Comparison of ENCODE assay signal across 10 mouse cellular contexts in the genomic region with DNA sequence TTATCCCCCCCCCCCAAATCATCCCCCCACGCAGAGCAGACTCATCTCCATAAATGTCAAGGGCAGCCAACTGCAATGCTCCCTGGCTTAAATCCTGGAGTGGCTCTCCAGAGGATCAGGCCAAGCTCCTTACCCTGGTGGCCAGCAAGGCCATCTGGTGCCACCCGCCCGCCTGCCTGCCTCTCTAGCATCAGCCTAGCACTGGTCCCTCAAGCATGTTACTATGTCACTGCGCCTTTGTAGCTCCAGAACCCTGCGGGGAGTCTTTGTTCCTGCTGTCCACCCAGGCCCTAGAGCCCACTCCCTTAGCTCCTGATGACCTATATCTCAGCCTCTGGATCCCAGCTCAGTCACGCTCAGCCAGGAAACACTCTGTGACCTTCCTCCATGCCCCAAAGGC. TPM values are rescaled to one million over a fixed set of nuclear protein-coding genes. Genes with fewer than 3 reads are reported as not detected.
DNase-seq lines count a peak whose midpoint lies in the region; ATAC-seq and TF ChIP-seq lines count a peak whose summit lies in the region.
"Had no signal": no experiment of that assay in that cellular context is flagged by ENCODE, and none has a peak within 500 bp of the region (broad histone marks: within the 10 kb centered on the region; RNA-seq: fewer than 3 reads in every experiment).

No protein-coding gene starts in this region.

- 61% methylated on average over 6 of the region's 6 CpGs for WGBS in kidney, adult 2 months
- 64% methylated on average over 6 of the region's 6 CpGs for WGBS in hindbrain, embryonic 11.5 days

- TF ChIP-seq POLR2A in kidney, adult 2 months (IDR thresholded peaks at IDR 0.05; ENCODE audit: low read depth, low read length), result no peak

- H3K4me1 ChIP-seq in kidney, adult 2 months (ENCODE audit: control insufficient read depth, insufficient read depth, low read length), result peaks cover 34% of the 10 kb centered on the region
- H3K4me1 ChIP-seq in hindbrain, embryonic 11.5 days (replicated peaks; ENCODE audit: control insufficient read depth, insufficient read depth, low read length), result peaks cover 24% of the 10 kb centered on the region

- H3K9ac ChIP-seq in hindbrain, embryonic 11.5 days (ENCODE audit: low read depth, low read length), result no peak overlapping the region
- H3K9ac ChIP-seq: embryonic facial prominence, embryonic 12.5 days; limb, embryonic 13.5 days had no signal

- ATAC-seq in hindbrain, embryonic 11.5 days (ENCODE audit: low FRiP score), result no peak
- ATAC-seq in monocyte, adult 5-6 weeks (replicated peaks; ENCODE audit: insufficient number of reproducible peaks, low FRiP score, low TSS enrichment, poor library complexity, severe bottlenecking), result 0 out of 2 replicates have a peak, but pooled peaks have one; percentile 0
- ATAC-seq in erythroblast, adult 5-6 weeks (replicated peaks; ENCODE audit: low FRiP score, poor library complexity, severe bottlenecking), result no peak
- ATAC-seq in megakaryocyte-erythroid progenitor cell, adult 5-6 weeks (replicated peaks; ENCODE audit: low FRiP score, low TSS enrichment, poor library complexity, severe bottlenecking), result no peak

- H3K36me3 ChIP-seq in kidney, adult 2 months (ENCODE audit: control insufficient read depth, insufficient read depth, low read length), result no peaks in the 10 kb centered on the region
- no peaks in the 10 kb centered on the region for H3K36me3 ChIP-seq in hindbrain, embryonic 11.5 days (ENCODE audit: control insufficient read depth, insufficient read depth, low read length)

- no peak overlapping the region for H3K4me3 ChIP-seq in kidney, adult 2 months (ENCODE audit: insufficient read depth, low read depth, low read length)
- no peak overlapping the region for H3K4me3 ChIP-seq in hindbrain, embryonic 11.5 days (ENCODE audit: low read depth, low read length)
- H3K4me3 ChIP-seq: embryonic facial prominence, embryonic 12.5 days; limb, embryonic 13.5 days had no signal

- H3K27ac ChIP-seq in kidney, adult 2 months (ENCODE audit: insufficient read depth, low read depth, low read length), result peak overlapping the region; percentile 87
- peak overlapping the region; percentile 76 for H3K27ac ChIP-seq in hindbrain, embryonic 11.5 days (ENCODE audit: low read depth, low read length)
- H3K27ac ChIP-seq: embryonic facial prominence, embryonic 12.5 days; limb, embryonic 13.5 days had no signal

- no peak for TF ChIP-seq CTCF in kidney, adult 2 months (conservative IDR thresholded peaks at IDR 0.05; ENCODE audit: insufficient read depth, insufficient read length, low read depth, low read length)

- DNase-seq in kidney, adult 2 months, result no peak
- no peak for DNase-seq in kidney, adult 9 months
- DNase-seq in cerebellum, adult 11 months, result peak; percentile 75
- DNase-seq in hindbrain, embryonic 11.5 days (ENCODE audit: low spot score), result no peak
- no peak for DNase-seq in gastrocnemius, postnatal 10 days

- H3K9me3 ChIP-seq in hindbrain, embryonic 11.5 days (ENCODE audit: control insufficient read depth, low read length), result no peaks in the 10 kb centered on the region
- H3K9me3 ChIP-seq: embryonic facial prominence, embryonic 12.5 days; limb, embryonic 13.5 days had no signal

- no peaks in the 10 kb centered on the region for H3K27me3 ChIP-seq in kidney, adult 2 months (replicated peaks; ENCODE audit: control insufficient read depth, insufficient read depth, low read length)
- no peaks in the 10 kb centered on the region for H3K27me3 ChIP-seq in hindbrain, embryonic 11.5 days (ENCODE audit: control insufficient read depth, insufficient read depth, low read length)
- H3K27me3 ChIP-seq: embryonic facial prominence, embryonic 12.5 days; limb, embryonic 13.5 days had no signal

- no peak overlapping the region for H3K4me2 ChIP-seq in hindbrain, embryonic 11.5 days (replicated peaks; ENCODE audit: low read depth, low read length)
- H3K4me2 ChIP-seq: embryonic facial prominence, embryonic 12.5 days; limb, embryonic 13.5 days had no signal

RNA-seq across cellular contexts. Expression of a gene that starts 7.4 kb away (rescaled TPM):
- polyA plus RNA-seq in kidney, adult 2 months (2012; rRNA removed), result 22.6 and 24.1 TPM in 2 replicates
- 38.3 and 48.8 TPM in 2 replicates for polyA plus RNA-seq in hindbrain, embryonic 11.5 days (2014; fragmentation: Nextera tagmentation; extraction: Ambion mirVana)
- total RNA-seq in monocyte, adult 5-6 weeks (2017), result 118 to 126 TPM (median 121 TPM) in 3 replicates
- 14.4 and 27.9 TPM in 2 replicates for total RNA-seq in erythroblast, adult 5-6 weeks (2015; ENCODE audit: low replicate concordance)
- 6.8 and 7.9 TPM in 2 replicates for total RNA-seq in erythroblast, adult 5-6 weeks (2017; ENCODE audit: low replicate concordance)
- total RNA-seq in megakaryocyte-erythroid progenitor cell, adult 5-6 weeks (2014; fragmentation: Nextera tagmentation), result 20.8 and 34.3 TPM in 2 replicates
- total RNA-seq in megakaryocyte-erythroid progenitor cell, adult 5-6 weeks (2017), result 12.8 and 15.5 TPM in 2 replicates
- total RNA-seq in gastrocnemius, postnatal 10 days (2021), result 10 to 100 TPM; 11.9 to 13.4 TPM

RNA-seq across cellular contexts. Expression of a gene that starts 51.2 kb away (rescaled TPM):
- 18.3 and 19.2 TPM in 2 replicates for polyA plus RNA-seq in kidney, adult 2 months (2012; rRNA removed)
- 6.0 and 9.7 TPM in 2 replicates for polyA plus RNA-seq in hindbrain, embryonic 11.5 days (2014; fragmentation: Nextera tagmentation; extraction: Ambion mirVana)
- total RNA-seq in monocyte, adult 5-6 weeks (2017), result 47.8 to 65.8 TPM (median 64.6 TPM) in 3 replicates
- total RNA-seq in erythroblast, adult 5-6 weeks (2015; ENCODE audit: low replicate concordance), result 1.9 and 5.2 TPM in 2 replicates
- total RNA-seq in erythroblast, adult 5-6 weeks (2017; ENCODE audit: low replicate concordance), result 4.9 and 10.3 TPM in 2 replicates
- total RNA-seq in megakaryocyte-erythroid progenitor cell, adult 5-6 weeks (2014; fragmentation: Nextera tagmentation), result 9.3 and 9.5 TPM in 2 replicates
- total RNA-seq in megakaryocyte-erythroid progenitor cell, adult 5-6 weeks (2017), result 13.7 and 30.9 TPM in 2 replicates
- total RNA-seq in gastrocnemius, postnatal 10 days (2021), result 1 to 10 TPM; 8.2 to 9.0 TPM
